Mouse (Mus musculus): ENCODE results near the gene Fam122a. TPM values are rescaled to one million over a fixed set of nuclear protein-coding genes. Genes with fewer than 3 reads are reported as not detected.

Fam122a gene
- polyA plus RNA-seq, 1 experiment, result 22.6 TPM

DNA sequence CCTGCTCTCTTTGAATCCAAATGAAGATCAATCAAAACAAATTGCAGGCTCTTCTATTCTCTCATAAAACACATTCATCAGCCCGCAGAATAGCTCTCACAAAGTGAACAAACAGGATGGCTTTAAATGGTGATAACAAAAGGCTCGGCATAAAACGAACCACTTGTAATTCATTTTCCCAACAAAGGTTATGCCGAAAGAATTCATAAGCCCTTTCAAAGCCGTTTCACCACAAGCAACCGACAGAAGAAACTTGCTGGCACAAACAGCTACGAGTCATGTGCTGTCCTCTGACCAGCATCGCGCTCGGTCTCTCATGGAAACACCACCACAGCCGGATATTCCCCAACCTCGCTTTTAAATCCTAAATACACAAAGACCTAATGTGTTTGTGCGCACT, 23.8 kb downstream of the Fam122a start:
- no peak overlapping the region for H3K27ac ChIP-seq (ENCODE audit: insufficient read depth, low read depth, low read length)
- no peak for TF ChIP-seq POLR2A (IDR thresholded peaks at IDR 0.05; ENCODE audit: low read depth, low read length)
- no peak for TF ChIP-seq CTCF (IDR thresholded peaks at IDR 0.05; ENCODE audit: extremely low read depth, insufficient read length, insufficient replicate concordance, low read depth, low read length)
- WGBS, result 28% methylated on average over 13 of the region's 13 CpGs

DNA sequence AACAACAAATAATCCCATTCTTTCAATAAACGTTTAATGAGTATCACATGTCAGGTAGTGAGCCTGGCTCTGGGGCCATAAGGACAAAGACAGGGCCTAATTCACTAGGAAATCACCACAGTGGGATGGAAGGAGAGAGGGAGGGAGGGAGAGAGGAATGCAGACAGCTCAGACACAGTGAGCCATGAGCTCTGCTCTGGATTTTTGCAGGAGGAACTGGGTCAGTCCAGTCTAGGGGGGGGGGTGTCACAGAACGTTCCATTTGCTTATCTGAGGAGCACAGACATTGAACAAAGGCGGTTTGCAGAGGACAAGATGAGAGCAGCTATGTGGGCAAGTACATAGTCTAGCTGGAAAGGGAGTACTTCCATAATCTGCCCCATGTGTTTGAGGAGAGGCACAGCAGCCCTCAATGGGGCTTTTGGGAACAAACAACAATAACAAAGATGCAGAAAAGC, 24.7 kb downstream of the Fam122a start:
- Histone ChIP-seq H3K27ac (ENCODE audit: insufficient read depth, low read depth, low read length) (no peak overlapping the region), H3K4me3 (ENCODE audit: low read depth, low read length) (no peak overlapping the region), H3K27me3 (ENCODE audit: control insufficient read depth, insufficient read depth, low read length) (no peaks in the 10 kb centered on the region), H3K4me1 (ENCODE audit: control insufficient read depth, insufficient read depth, insufficient read length, low read length) (peaks cover 21% of the 10 kb centered on the region; the same call in 1 of the 2 replicates), H3K36me3 (ENCODE audit: control insufficient read depth, insufficient read depth, low read length) (no peaks in the 10 kb centered on the region)
- WGBS, result 18% methylated on average over 3 of the region's 3 CpGs
- TF ChIP-seq CTCF (IDR thresholded peaks at IDR 0.05; ENCODE audit: extremely low read depth, insufficient read length, insufficient replicate concordance, low read depth, low read length), result no peak
- TF ChIP-seq POLR2A (IDR thresholded peaks at IDR 0.05; ENCODE audit: low read depth, low read length), result no peak

More for the DNA sequence above, 23.8 kb downstream of the Fam122a start:
- H3K4me1 ChIP-seq (ENCODE audit: control insufficient read depth, insufficient read depth, insufficient read length, low read length), result peaks cover 25% of the 10 kb centered on the region; the same call in 1 of the 2 replicates
- H3K27me3 ChIP-seq (ENCODE audit: control insufficient read depth, insufficient read depth, low read length), result no peaks in the 10 kb centered on the region
- no peak overlapping the region for H3K4me3 ChIP-seq (ENCODE audit: low read depth, low read length)
- H3K36me3 ChIP-seq (ENCODE audit: control insufficient read depth, insufficient read depth, low read length), result no peaks in the 10 kb centered on the region

DNA sequence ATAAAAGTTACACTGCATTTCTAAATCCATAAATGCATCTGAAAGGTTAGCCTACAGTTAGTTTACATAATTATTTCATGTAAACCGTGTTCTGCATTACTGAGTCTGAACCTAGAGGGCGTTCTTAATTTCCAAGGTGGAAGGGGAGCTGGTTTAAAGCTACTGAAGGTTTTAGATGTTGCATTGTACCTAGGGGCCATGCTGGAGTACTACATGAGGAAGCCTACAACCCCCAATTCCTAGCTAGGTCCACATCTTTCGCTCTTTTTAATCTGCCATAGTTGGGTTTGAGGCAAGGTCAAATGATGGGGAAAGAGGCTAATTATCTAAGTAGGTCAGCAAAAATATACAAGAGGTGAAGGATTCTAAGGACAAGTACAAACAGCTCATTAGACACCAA, 25.5 kb downstream of the Fam122a start:
- no peaks in the 10 kb centered on the region for H3K36me3 ChIP-seq (ENCODE audit: control insufficient read depth, insufficient read depth, low read length)
- no peaks in the 10 kb centered on the region for H3K27me3 ChIP-seq (ENCODE audit: control insufficient read depth, insufficient read depth, low read length)
- H3K4me1 ChIP-seq (ENCODE audit: control insufficient read depth, insufficient read depth, insufficient read length, low read length), result peaks cover 20% of the 10 kb centered on the region; the same call in 1 of the 2 replicates
- TF ChIP-seq CTCF (IDR thresholded peaks at IDR 0.05; ENCODE audit: extremely low read depth, insufficient read length, insufficient replicate concordance, low read depth, low read length) (no peak), POLR2A (IDR thresholded peaks at IDR 0.05; ENCODE audit: low read depth, low read length) (no peak)
- WGBS, result 80% methylated on average over 3 of the region's 3 CpGs
- H3K27ac ChIP-seq (ENCODE audit: insufficient read depth, low read depth, low read length), result no peak overlapping the region
- H3K4me3 ChIP-seq (ENCODE audit: low read depth, low read length), result no peak overlapping the region

DNA sequence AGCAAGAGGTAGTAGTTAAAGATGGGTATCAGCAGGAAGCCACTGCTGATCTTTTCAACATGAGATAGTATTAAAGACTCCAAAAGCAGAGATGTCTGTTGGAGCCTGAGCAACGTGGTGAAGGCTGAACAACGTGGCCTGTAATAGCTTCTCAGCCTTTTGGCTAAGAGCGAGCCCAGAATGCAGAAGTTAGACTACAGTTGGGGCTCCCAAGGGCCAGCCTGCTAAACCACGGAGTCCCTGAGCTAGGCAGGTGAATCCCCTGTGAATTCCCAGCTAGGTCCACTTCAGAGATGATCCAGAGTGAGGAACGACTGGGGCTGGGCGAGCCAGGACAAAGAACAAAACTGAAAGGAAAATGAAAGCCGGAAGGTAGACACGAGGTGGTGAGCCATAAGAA, 26.4 kb downstream of the Fam122a start:
- H3K36me3 ChIP-seq (ENCODE audit: control insufficient read depth, insufficient read depth, low read length), result no peaks in the 10 kb centered on the region
- 41% methylated on average over 8 of the region's 8 CpGs for WGBS
- H3K27me3 ChIP-seq (ENCODE audit: control insufficient read depth, insufficient read depth, low read length), result no peaks in the 10 kb centered on the region
- H3K27ac ChIP-seq (ENCODE audit: insufficient read depth, low read depth, low read length), result peak overlapping the region; percentile 55
- peaks cover 13% of the 10 kb centered on the region; the same call in 1 of the 2 replicates for H3K4me1 ChIP-seq (ENCODE audit: control insufficient read depth, insufficient read depth, insufficient read length, low read length)
- H3K4me3 ChIP-seq (ENCODE audit: low read depth, low read length), result peak overlapping the region; percentile 32; the same call in 1 of the 2 replicates
- TF ChIP-seq CTCF (IDR thresholded peaks at IDR 0.05; ENCODE audit: extremely low read depth, insufficient read length, insufficient replicate concordance, low read depth, low read length) (no peak), POLR2A (IDR thresholded peaks at IDR 0.05; ENCODE audit: low read depth, low read length) (no peak)

DNA sequence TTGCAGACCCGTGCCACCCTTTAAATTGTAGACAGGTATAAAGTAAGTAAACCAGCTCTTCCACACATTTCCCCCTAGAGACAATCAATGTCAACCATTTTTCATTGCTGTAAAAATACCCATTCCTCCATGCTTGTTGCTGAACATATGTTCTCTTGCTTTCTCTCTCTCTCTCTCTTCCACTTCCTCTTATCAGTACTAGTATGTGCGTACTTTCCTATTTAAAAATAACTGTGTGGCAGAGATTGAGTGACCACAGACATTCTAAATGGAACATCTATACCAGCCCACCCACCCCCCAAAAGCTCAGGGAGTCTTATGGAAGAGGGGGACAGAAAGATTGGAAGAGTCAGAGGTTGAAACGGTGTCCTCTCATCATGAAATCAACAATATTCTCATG, 32.8 kb downstream of the Fam122a start:
- Histone ChIP-seq H3K36me3 (ENCODE audit: control insufficient read depth, insufficient read depth, low read length) (peaks cover 12% of the 10 kb centered on the region), H3K4me3 (ENCODE audit: low read depth, low read length) (no peak overlapping the region), H3K4me1 (ENCODE audit: control insufficient read depth, insufficient read depth, insufficient read length, low read length) (peaks cover 7% of the 10 kb centered on the region; the same call in 1 of the 2 replicates), H3K27ac (ENCODE audit: insufficient read depth, low read depth, low read length) (no peak overlapping the region), H3K27me3 (ENCODE audit: control insufficient read depth, insufficient read depth, low read length) (no peaks in the 10 kb centered on the region)
- WGBS, result 79% methylated on average over 3 of the region's 3 CpGs
- TF ChIP-seq POLR2A (IDR thresholded peaks at IDR 0.05; ENCODE audit: low read depth, low read length) (no peak), CTCF (IDR thresholded peaks at IDR 0.05; ENCODE audit: extremely low read depth, insufficient read length, insufficient replicate concordance, low read depth, low read length) (no peak)

DNA sequence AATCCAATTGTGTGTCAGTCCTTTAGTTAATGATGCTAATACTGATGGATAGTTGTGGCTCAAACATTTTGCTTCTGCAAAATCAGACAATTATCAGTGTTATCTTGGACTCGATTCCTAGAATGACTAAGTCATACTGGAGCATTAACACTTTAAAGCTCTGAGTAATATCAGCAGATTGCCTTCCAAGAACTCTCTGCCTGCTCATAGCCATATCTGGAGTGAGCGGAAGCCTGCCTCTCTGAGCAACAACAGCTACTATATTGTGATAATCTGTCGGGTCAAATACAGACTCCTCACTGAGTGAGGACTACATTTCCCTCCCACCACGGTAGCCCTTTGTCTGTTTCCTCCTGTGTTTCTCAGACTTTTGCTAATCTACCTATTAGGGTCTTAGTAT, 37.4 kb downstream of the Fam122a start:
- no peaks in the 10 kb centered on the region for H3K4me1 ChIP-seq (ENCODE audit: control insufficient read depth, insufficient read depth, insufficient read length, low read length)
- TF ChIP-seq POLR2A (IDR thresholded peaks at IDR 0.05; ENCODE audit: low read depth, low read length) (no peak), CTCF (IDR thresholded peaks at IDR 0.05; ENCODE audit: extremely low read depth, insufficient read length, insufficient replicate concordance, low read depth, low read length) (no peak)
- no peaks in the 10 kb centered on the region for H3K27me3 ChIP-seq (ENCODE audit: control insufficient read depth, insufficient read depth, low read length)
- no peak overlapping the region for H3K27ac ChIP-seq (ENCODE audit: insufficient read depth, low read depth, low read length)
- H3K36me3 ChIP-seq (ENCODE audit: control insufficient read depth, insufficient read depth, low read length), result peaks cover 28% of the 10 kb centered on the region
- H3K4me3 ChIP-seq (ENCODE audit: low read depth, low read length), result no peak overlapping the region
- 66% methylated on average over 4 of the region's 4 CpGs for WGBS

DNA sequence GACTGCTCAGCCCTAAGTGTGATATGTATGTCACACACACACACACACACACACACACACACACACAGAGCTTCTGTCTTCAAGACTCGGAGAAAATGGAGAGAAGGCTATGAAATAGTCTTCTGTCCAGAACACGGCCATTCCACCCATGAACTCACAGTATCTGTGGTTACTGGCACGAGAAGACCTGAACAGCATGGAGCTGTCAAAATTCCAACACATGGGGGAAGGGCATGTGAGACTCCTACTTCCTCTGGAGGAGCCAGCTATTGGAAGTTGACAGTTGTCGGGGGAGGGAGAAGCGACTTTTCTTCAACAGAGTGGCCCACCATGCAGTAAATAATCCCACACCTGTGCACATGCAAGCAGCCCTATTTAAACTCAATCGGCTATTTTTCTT, 42.9 kb downstream of the Fam122a start:
- H3K36me3 ChIP-seq (ENCODE audit: control insufficient read depth, insufficient read depth, low read length), result peaks cover 21% of the 10 kb centered on the region
- H3K27ac ChIP-seq (ENCODE audit: insufficient read depth, low read depth, low read length), result no peak overlapping the region
- no peak overlapping the region for H3K4me3 ChIP-seq (ENCODE audit: low read depth, low read length)
- 85% methylated on average over 6 of the region's 6 CpGs for WGBS
- TF ChIP-seq CTCF (IDR thresholded peaks at IDR 0.05; ENCODE audit: extremely low read depth, insufficient read length, insufficient replicate concordance, low read depth, low read length) (no peak), POLR2A (IDR thresholded peaks at IDR 0.05; ENCODE audit: low read depth, low read length) (no peak)
- H3K27me3 ChIP-seq (ENCODE audit: control insufficient read depth, insufficient read depth, low read length), result no peaks in the 10 kb centered on the region
- no peaks in the 10 kb centered on the region for H3K4me1 ChIP-seq (ENCODE audit: control insufficient read depth, insufficient read depth, insufficient read length, low read length)

Measured in small intestine, adult 2 months (tissue).